Mouse (Mus musculus): ENCODE data around the gene Utp3.

Utp3 gene

GRCm38 (mm10) chr5:88569541-88569940 is 15.3 kb downstream of the Utp3 start:
- DNase-seq (ENCODE audit: low spot score in 2 of 2), result no peak

GRCm38 (mm10) chr5:88574829-88575228 is 20.6 kb downstream of the Utp3 start:
- DNase-seq (ENCODE audit: low spot score in 2 of 2), result no peak

- no peak for DNase-seq (ENCODE audit: low spot score in 2 of 2)
Measured at GRCm38 (mm10) chr5:88575506-88576338, 21.5 kb downstream of the Utp3 start.

- DNase-seq (ENCODE audit: low spot score in 2 of 2), result no peak
Measured at GRCm38 (mm10) chr5:88580681-88581080, 26.4 kb downstream of the Utp3 start.

- DNase-seq (ENCODE audit: low spot score in 2 of 2), result no peak
Measured at GRCm38 (mm10) chr5:88581343-88581742, 27.1 kb downstream of the Utp3 start.

- DNase-seq (ENCODE audit: low spot score in 2 of 2), result peak; percentile 69 to 75
Measured at GRCm38 (mm10) chr5:88583271-88584031, 29.2 kb downstream of the Utp3 start.

GRCm38 (mm10) chr5:88584061-88584460 is 29.8 kb downstream of the Utp3 start:
- DNase-seq (ENCODE audit: low spot score in 2 of 2), result no peak

GRCm38 (mm10) chr5:88586407-88587174 is 32.3 kb downstream of the Utp3 start:
- no peak for DNase-seq (ENCODE audit: low spot score in 2 of 2)

GRCm38 (mm10) chr5:88587211-88587934 is 33.1 kb downstream of the Utp3 start:
- DNase-seq (ENCODE audit: low spot score in 2 of 2), result no peak

GRCm38 (mm10) chr5:88588481-88588880 is 34.2 kb downstream of the Utp3 start:
- no peak for DNase-seq (ENCODE audit: low spot score in 2 of 2)

- no peak for DNase-seq (ENCODE audit: low spot score in 2 of 2)
Measured at GRCm38 (mm10) chr5:88593421-88594172, 39.3 kb downstream of the Utp3 start.

GRCm38 (mm10) chr5:88594173-88594569 is 39.9 kb downstream of the Utp3 start:
- no peak for DNase-seq (ENCODE audit: low spot score in 2 of 2)

- DNase-seq (ENCODE audit: low spot score in 2 of 2), result no peak
Measured at GRCm38 (mm10) chr5:88595537-88596455, 41.5 kb downstream of the Utp3 start.

- DNase-seq (ENCODE audit: low spot score in 2 of 2), result no peak
Measured at GRCm38 (mm10) chr5:88598961-88599360, 44.7 kb downstream of the Utp3 start.

GRCm38 (mm10) chr5:88602030-88602429 is 47.8 kb downstream of the Utp3 start:
- DNase-seq (ENCODE audit: low spot score in 2 of 2), result no peak

GRCm38 (mm10) chr5:88602713-88603112 is 48.5 kb downstream of the Utp3 start:
- no peak for DNase-seq (ENCODE audit: low spot score in 2 of 2)

GRCm38 (mm10) chr5:88604046-88604445 is 49.8 kb downstream of the Utp3 start:
- DNase-seq (ENCODE audit: low spot score in 2 of 2), result no peak

GRCm38 (mm10) chr5:88604641-88605358 is 50.5 kb downstream of the Utp3 start:
- DNase-seq (ENCODE audit: low spot score in 2 of 2), result no peak

Measured in frontal cortex, postnatal 25 days (tissue).